Mouse (Mus musculus) testis, adult 2 months (tissue): ENCODE results near the gene Wipf1. TPM values are rescaled to one million over a fixed set of nuclear protein-coding genes. Genes with fewer than 3 reads are reported as not detected.

Experiments used
- H3K27ac ChIP-seq: fragments of 200-500 bp; 2 replicates; pipeline ENCODE4 v1.5.1; 2012; ENCODE audit warnings: low read depth, low read length; ENCODE audit not compliant: control insufficient read depth, insufficient read depth
- H3K27me3 ChIP-seq: fragments of 200-500 bp; 2 replicates; pipeline ENCODE4 v1.6.1; 2012; ENCODE audit warnings: mild to moderate bottlenecking, low read length, moderate library complexity; ENCODE audit not compliant: control insufficient read depth, insufficient read depth
- H3K36me3 ChIP-seq: fragments of 200-500 bp; 2 replicates; pipeline ENCODE4 v1.6.1; 2012; ENCODE audit warnings: mild to moderate bottlenecking, low read length; ENCODE audit not compliant: control insufficient read depth, insufficient read depth
- H3K4me1 ChIP-seq: fragments of 200-500 bp; 2 replicates; pipeline ENCODE4 v1.6.1; 2012; ENCODE audit warnings: low read length; ENCODE audit not compliant: control insufficient read depth, insufficient read depth
- H3K4me3 ChIP-seq: fragments of 200-500 bp; 2 replicates; pipeline ENCODE4 v1.5.1; 2012; ENCODE audit warnings: low read depth, mild to moderate bottlenecking, low read length, moderate library complexity, mixed read lengths; ENCODE audit not compliant: control insufficient read depth
- CTCF ChIP-seq: fragments of 200-500 bp; IDR thresholded peaks from 2 replicates; pipeline ENCODE4 v1.5.1; 2012; ENCODE audit warnings: low read depth, mild to moderate bottlenecking, inconsistent platforms, low read length, moderate library complexity; ENCODE audit not compliant: control insufficient read depth, insufficient read depth, insufficient replicate concordance
- POLR2A ChIP-seq: fragments of 200-500 bp; IDR thresholded peaks from 2 replicates; pipeline ENCODE4 v1.6.1; 2012; ENCODE audit warnings: low read depth, mild to moderate bottlenecking, inconsistent platforms, low read length, moderate library complexity; ENCODE audit not compliant: control insufficient read depth
- polyA plus RNA-seq: library from polyadenylated mRNA; depleted of rRNA; stranded (reverse); fragments of >200 nt; gene quantifications from 2 replicates; pipeline ENCODE4 v1.2.3, GENCODE M21; 2012

Gene Wipf1
- polyA plus RNA-seq, 1 experiment = 0.40 TPM

DNA sequence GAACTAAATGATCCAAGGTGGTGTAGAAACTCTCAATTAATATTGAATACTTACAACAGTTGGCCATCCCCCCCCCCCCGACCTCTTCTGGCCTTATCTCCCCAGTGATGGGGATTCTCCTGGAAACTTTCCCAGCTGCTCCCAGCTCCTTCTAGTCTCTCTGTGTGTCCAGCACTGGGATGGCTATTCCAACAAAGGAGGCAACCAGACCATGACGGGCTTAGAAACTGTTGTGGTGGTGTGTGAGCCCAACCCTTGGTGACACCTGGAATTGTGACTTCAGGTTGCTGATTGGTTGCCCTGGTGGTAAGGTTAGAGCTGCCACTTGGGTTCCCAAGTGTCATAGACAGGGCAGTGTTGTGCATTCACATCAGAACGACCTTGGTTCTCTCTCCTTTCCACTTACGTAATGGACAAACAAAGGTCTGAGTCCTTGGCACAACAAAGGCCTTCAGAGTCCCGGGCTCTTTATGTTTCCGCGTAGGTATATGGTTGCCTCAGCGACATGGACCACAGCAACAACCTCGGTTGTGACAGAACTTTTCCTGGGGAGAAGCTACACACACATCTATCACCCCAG is 123.1 kb downstream of the Wipf1 start:
- Histone ChIP-seq H3K27me3 (no peaks in the 10 kb centered on the region), H3K36me3 (no peaks in the 10 kb centered on the region), H3K27ac (no peak overlapping the region), H3K4me1 (no peaks in the 10 kb centered on the region; the same call in 1 of the 2 replicates), H3K4me3 (no peak overlapping the region)
- TF ChIP-seq POLR2A (no peak), CTCF (no peak)

DNA sequence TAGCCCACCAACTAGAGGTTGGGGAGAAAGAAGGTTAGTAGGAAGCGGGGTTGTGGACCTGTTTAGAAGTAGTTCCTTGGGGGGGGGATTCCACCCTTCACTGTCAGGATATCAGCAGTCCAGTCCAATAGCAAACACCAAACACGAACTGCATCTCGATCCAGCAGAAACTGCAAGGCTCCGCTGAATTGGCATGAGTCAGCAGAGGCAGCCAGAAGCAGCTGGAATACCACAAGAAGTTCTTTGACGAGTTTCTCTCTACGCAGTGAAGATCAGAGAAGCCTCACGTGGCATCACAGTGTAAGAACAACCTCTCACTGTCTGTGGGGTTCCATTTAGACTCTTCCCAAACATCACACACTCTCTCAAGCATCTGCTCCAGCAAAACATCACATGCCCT is 124.6 kb downstream of the Wipf1 start:
- TF ChIP-seq POLR2A = no peak
- TF ChIP-seq CTCF = no peak
- Histone ChIP-seq H3K27me3 (no peaks in the 10 kb centered on the region), H3K36me3 (no peaks in the 10 kb centered on the region), H3K4me1 (no peaks in the 10 kb centered on the region; the same call in 1 of the 2 replicates), H3K27ac (no peak overlapping the region), H3K4me3 (no peak overlapping the region)

DNA sequence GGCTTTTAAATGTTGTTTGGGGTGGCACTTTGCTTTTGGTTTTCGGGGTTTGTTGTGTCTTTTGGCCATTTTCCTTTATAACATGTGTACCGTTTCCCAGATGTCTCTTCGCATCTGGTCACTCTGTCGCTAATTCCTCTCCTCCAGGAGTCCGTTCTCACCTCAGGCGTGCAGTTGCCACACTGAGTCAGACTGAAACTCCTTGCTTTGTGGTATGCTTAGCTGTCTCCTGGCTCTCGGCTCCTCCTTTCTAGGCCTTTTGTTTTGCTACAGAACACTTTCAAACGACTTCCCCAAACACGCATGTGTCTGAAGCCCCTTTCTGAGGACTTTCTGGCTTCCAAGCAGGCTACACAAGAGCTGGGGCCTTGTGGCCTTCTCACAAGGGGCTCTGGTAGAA is 125.1 kb downstream of the Wipf1 start:
- H3K27me3 ChIP-seq = no peaks in the 10 kb centered on the region
- H3K36me3 ChIP-seq = no peaks in the 10 kb centered on the region
- TF ChIP-seq POLR2A (no peak), CTCF (no peak)
- H3K4me1 ChIP-seq = no peaks in the 10 kb centered on the region; the same call in 1 of the 2 replicates
- no peak overlapping the region for H3K27ac ChIP-seq
- no peak overlapping the region for H3K4me3 ChIP-seq

DNA sequence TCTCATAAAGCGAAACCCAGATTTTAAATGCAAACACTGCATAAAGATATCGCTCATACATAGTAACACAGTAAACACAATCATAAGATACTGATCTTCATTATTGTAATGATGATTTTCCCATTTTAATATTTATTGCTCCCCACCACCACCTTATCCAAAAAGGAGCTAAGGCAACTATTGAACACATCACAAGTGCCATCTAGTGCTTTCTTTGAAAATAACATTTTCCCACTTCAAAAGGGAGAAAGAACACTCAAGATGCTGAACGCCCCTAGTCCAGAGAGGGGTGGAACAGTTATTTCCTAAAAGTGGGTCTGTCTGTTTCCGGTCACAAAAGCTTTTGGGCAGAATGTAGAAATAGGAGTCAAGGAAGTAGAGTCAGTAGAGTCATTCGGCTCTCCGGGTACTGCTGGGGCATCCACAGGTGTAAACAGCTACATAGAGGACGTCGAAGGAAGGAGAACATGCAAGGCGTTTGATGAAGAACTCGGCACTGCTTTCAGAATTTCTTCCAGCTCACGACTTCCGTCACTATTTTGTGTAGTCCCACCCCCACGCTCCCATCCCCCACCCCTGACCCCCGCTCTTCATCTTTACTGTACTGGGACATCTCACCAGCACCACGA is 126.0 kb downstream of the Wipf1 start:
- Histone ChIP-seq H3K27me3 (no peaks in the 10 kb centered on the region), H3K36me3 (no peaks in the 10 kb centered on the region), H3K27ac (no peak overlapping the region), H3K4me1 (no peaks in the 10 kb centered on the region; the same call in 1 of the 2 replicates), H3K4me3 (no peak overlapping the region)
- TF ChIP-seq POLR2A (no peak), CTCF (no peak)

DNA sequence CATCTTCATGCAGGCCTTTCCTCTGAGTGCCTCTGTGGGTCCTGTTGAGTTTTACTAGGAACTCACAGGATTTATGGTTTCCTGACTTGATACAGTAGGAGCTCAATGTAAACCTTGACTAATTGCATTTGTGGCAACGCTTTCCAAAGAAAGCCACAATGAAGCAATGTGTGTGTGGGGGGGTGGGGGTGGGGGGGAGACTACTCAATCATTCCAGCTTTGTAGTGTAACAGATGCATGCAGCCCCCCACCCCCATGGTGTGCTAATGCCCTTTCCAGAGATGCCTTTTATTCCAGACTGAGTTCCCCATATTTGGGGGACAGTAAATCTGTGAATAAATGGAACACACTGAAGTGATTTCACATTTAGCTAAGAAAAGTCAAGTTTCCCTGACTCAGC is 127.8 kb downstream of the Wipf1 start:
- H3K4me1 ChIP-seq = no peaks in the 10 kb centered on the region; the same call in 1 of the 2 replicates
- H3K27ac ChIP-seq = no peak overlapping the region
- H3K4me3 ChIP-seq = no peak overlapping the region
- no peaks in the 10 kb centered on the region for H3K36me3 ChIP-seq
- H3K27me3 ChIP-seq = no peaks in the 10 kb centered on the region
- TF ChIP-seq CTCF = no peak
- no peak for TF ChIP-seq POLR2A

DNA sequence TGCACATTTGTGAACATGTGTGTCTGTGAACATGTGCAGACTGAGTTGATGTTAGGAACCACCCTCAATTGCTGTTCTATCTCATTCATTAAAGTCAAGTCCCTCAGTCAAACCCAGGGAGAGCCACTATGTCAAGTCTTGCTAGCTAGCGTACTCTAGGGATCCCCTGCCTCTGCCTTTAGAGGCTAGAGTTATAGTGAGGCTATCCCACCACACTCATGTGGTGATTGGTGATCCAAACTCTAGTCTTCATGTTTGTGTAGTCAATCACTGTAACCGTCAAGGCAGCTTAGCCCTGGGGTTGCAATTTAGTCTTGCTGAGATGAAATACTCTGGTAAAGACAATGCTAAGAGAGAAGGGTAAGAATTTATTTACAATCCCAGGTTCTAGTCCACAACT is 132.1 kb downstream of the Wipf1 start:
- Histone ChIP-seq H3K36me3 (no peaks in the 10 kb centered on the region), H3K27me3 (no peaks in the 10 kb centered on the region), H3K4me3 (no peak overlapping the region), H3K4me1 (no peaks in the 10 kb centered on the region), H3K27ac (no peak overlapping the region)
- TF ChIP-seq POLR2A (no peak), CTCF (no peak)

DNA sequence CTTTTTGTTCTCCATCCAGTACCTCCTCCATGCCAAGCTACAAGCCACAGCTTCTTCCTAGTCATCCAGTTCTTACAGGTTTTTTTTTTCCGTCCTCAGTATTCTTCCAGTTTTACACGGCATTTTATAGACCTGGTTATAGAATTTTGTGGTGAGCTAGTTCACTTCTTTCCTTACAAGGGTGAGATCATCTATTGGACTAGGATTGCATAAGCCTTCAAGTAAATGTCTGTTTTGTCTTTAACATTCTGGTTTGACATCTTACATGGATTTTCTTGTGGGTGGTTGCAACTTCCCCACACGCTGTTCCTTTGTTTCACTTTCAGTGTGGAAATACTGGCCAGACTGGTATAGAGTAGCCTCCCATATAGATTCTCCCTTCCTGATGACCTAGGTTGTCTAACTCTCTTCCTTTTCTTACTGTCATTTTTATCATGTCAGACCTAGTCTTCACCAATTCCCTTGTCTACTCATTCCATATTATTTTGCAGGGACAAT is 132.7 kb downstream of the Wipf1 start:
- H3K4me3 ChIP-seq = no peak overlapping the region
- TF ChIP-seq CTCF (no peak), POLR2A (no peak)
- no peaks in the 10 kb centered on the region for H3K36me3 ChIP-seq
- H3K27ac ChIP-seq = no peak overlapping the region
- no peaks in the 10 kb centered on the region for H3K27me3 ChIP-seq
- H3K4me1 ChIP-seq = no peaks in the 10 kb centered on the region
